Mouse (Mus musculus) erythroblast, adult 5-6 weeks (primary cell): Measurements from ENCODE around the gene Gm11213. TPM values are rescaled to one million over a fixed set of nuclear protein-coding genes. Genes with fewer than 3 reads are reported as not detected.

Experiments
- ATAC-seq: replicated peaks from 2 replicates; pipeline ENCODE4 v1.8.0; 2016; ENCODE audit warnings: moderate number of reproducible peaks, mild to moderate bottlenecking, moderate TSS enrichment, inconsistent platforms; ENCODE audit not compliant: poor library complexity, low FRiP score, severe bottlenecking
- total RNA-seq, 2 experiments: library from RNA; stranded (forward) in 1 of 2; stranded (reverse) in 1 of 2; fragments of 150-400 nt in 1 of 2; fragments of 200-764, 138-1000 nt in 1 of 2; gene quantifications; 2 replicates each; pipeline versions ENCODE4 v1.2.3 to v1.2.4; 2015 to 2017; ENCODE audit warnings: low replicate concordance in 2 of 2

The Gm11213 gene
- total RNA-seq, 2 experiments from 2014 or later, result not detected

GRCm38 (mm10) chr4:63585216-63585615, 19.8 kb downstream of the Gm11213 start:
- ATAC-seq, result no peak

- no peak for ATAC-seq
Measured at GRCm38 (mm10) chr4:63582580-63582979, 22.5 kb downstream of the Gm11213 start.

- no peak for ATAC-seq
Measured at GRCm38 (mm10) chr4:63580078-63580477, 25.0 kb downstream of the Gm11213 start.

GRCm38 (mm10) chr4:63579649-63580048, 25.4 kb downstream of the Gm11213 start:
- ATAC-seq, result no peak

GRCm38 (mm10) chr4:63572621-63573020, 32.4 kb downstream of the Gm11213 start:
- ATAC-seq, result no peak

GRCm38 (mm10) chr4:63570208-63570781, 34.8 kb downstream of the Gm11213 start:
- no peak for ATAC-seq

- ATAC-seq, result no peak
Measured at GRCm38 (mm10) chr4:63569322-63569721, 35.7 kb downstream of the Gm11213 start.

- ATAC-seq, result no peak
Measured at GRCm38 (mm10) chr4:63567712-63568390, 37.2 kb downstream of the Gm11213 start.

- no peak for ATAC-seq
Measured at GRCm38 (mm10) chr4:63562742-63563141, 42.3 kb downstream of the Gm11213 start.

GRCm38 (mm10) chr4:63561861-63562675, 43.0 kb downstream of the Gm11213 start:
- ATAC-seq, result no peak

GRCm38 (mm10) chr4:63560079-63560478, 45.0 kb downstream of the Gm11213 start:
- no peak for ATAC-seq

GRCm38 (mm10) chr4:63559127-63559697, 45.8 kb downstream of the Gm11213 start:
- no peak for ATAC-seq

- ATAC-seq, result peak; percentile 68
Measured at GRCm38 (mm10) chr4:63558407-63559081, 46.5 kb downstream of the Gm11213 start, which contains the start of gene Tmem268. Gene Tmem268, plus strand, starts transcription at chr4:63558781.

GRCm38 (mm10) chr4:63557124-63558059, 47.7 kb downstream of the Gm11213 start:
- no peak for ATAC-seq

- no peak for ATAC-seq
Measured at GRCm38 (mm10) chr4:63556665-63557064, 48.4 kb downstream of the Gm11213 start.

GRCm38 (mm10) chr4:63555111-63555510, 50.0 kb downstream of the Gm11213 start:
- ATAC-seq, result no peak

GRCm38 (mm10) chr4:63554616-63555015, 50.4 kb downstream of the Gm11213 start:
- ATAC-seq, result no peak

- no peak for ATAC-seq
Measured at GRCm38 (mm10) chr4:63553789-63554576, 51.1 kb downstream of the Gm11213 start.
